Comparison of ENCODE assay signal across 15 mouse cellular contexts in the genomic region with DNA sequence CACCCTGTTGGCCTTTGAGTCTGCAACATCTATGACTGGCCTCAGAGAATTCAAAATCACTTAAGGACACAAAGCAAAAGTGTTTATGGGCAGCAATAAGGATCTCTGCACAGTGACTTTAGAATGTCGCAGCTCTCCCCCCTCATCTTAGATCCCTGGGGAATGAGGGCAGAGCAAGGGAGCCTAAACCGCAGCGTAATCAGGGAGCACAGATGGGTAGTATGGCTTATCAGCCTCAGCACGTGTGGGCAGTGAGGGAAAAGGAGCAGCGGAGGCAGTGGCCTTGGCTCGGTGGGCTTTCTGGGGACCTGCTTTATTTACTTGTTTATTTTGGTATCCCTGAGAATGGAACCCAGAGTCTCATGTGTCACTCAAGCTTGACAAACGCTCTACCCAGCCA.
"Had no signal": no experiment of that assay in that cellular context is flagged by ENCODE, and none has a peak within 500 bp of the region (broad histone marks: within the 10 kb centered on the region; RNA-seq: fewer than 3 reads in every experiment).

No protein-coding gene starts in this region.

- H3K4me3 ChIP-seq: intestine, embryonic 15.5 days; limb, embryonic 13.5 days; liver, embryonic 15.5 days; midbrain, embryonic 15.5 days; neural tube, embryonic 13.5 days; stomach, embryonic 15.5 days had no signal

- H3K9ac ChIP-seq: intestine, embryonic 15.5 days; limb, embryonic 13.5 days; liver, embryonic 15.5 days; midbrain, embryonic 15.5 days; neural tube, embryonic 13.5 days; stomach, embryonic 15.5 days had no signal

- ATAC-seq: intestine, embryonic 15.5 days; lung, postnatal 0 days; midbrain, embryonic 15.5 days had no signal

- H3K9me3 ChIP-seq: intestine, embryonic 15.5 days; limb, embryonic 13.5 days; liver, embryonic 15.5 days; midbrain, embryonic 15.5 days; neural tube, embryonic 13.5 days; stomach, embryonic 15.5 days had no signal

- H3K4me1 ChIP-seq: intestine, embryonic 15.5 days; limb, embryonic 13.5 days; liver, embryonic 15.5 days; midbrain, embryonic 15.5 days; neural tube, embryonic 13.5 days had no signal

- H3K36me3 ChIP-seq: intestine, embryonic 15.5 days; limb, embryonic 13.5 days; liver, embryonic 15.5 days; midbrain, embryonic 15.5 days; neural tube, embryonic 13.5 days; stomach, embryonic 15.5 days had no signal

- H3K27me3 ChIP-seq: intestine, embryonic 15.5 days; liver, embryonic 15.5 days; midbrain, embryonic 15.5 days; neural tube, embryonic 13.5 days; stomach, embryonic 15.5 days had no signal

- H3K27ac ChIP-seq: intestine, embryonic 15.5 days; limb, embryonic 13.5 days; liver, embryonic 15.5 days; midbrain, embryonic 15.5 days; neural tube, embryonic 13.5 days; stomach, embryonic 15.5 days had no signal

- H3K4me2 ChIP-seq: intestine, embryonic 15.5 days; limb, embryonic 13.5 days; liver, embryonic 15.5 days; midbrain, embryonic 15.5 days; neural tube, embryonic 13.5 days; stomach, embryonic 15.5 days had no signal

- DNase-seq: kidney, adult 18-20 months; kidney, postnatal 14 days; left cerebral cortex, postnatal 4 days; lung, postnatal 4 days; retina, postnatal 1 day; right cerebral cortex, postnatal 4 days; spleen, adult 18-20 months; thymus, postnatal 4 days had no signal
